Mouse (Mus musculus) lung, embryonic 15.5 days (tissue): ENCODE measurements around the gene Mtr. TPM values are rescaled to one million over a fixed set of nuclear protein-coding genes. Genes with fewer than 3 reads are reported as not detected.

Source experiments
- ATAC-seq: fragments of 200-750 bp; cut with Nextera tagmentation; 2 replicates; pipeline ENCODE4 v1.8.0; 2017; ENCODE audit warnings: moderate number of reproducible peaks, borderline replicate concordance; ENCODE audit not compliant: low FRiP score, low TSS enrichment; ENCODE audit errors: extremely low read depth
- H3K27ac ChIP-seq: fragments of 300-500 bp; sonication (generic); 2 replicates; pipeline ENCODE4 v1.5.1; 2015; ENCODE audit warnings: moderate library complexity, mild to moderate bottlenecking, inconsistent platforms
- H3K27me3 ChIP-seq: fragments of 300-500 bp; sonication (generic); 2 replicates; pipeline ENCODE4 v1.6.1; 2015; ENCODE audit warnings: inconsistent platforms
- H3K36me3 ChIP-seq: fragments of 300-500 bp; sonication (generic); 2 replicates; pipeline ENCODE4 v1.6.1; 2015; ENCODE audit warnings: inconsistent platforms
- H3K4me1 ChIP-seq: fragments of 300-500 bp; sonication (generic); 2 replicates; pipeline ENCODE4 v1.6.1; 2015; ENCODE audit warnings: inconsistent platforms
- H3K4me2 ChIP-seq: fragments of 300-500 bp; sonication (generic); 2 replicates; pipeline ENCODE4 v1.6.1; 2015; ENCODE audit warnings: inconsistent platforms, mild to moderate bottlenecking, moderate library complexity
- H3K4me3 ChIP-seq: fragments of 300-500 bp; sonication (generic); 2 replicates; pipeline ENCODE4 v1.5.1; 2015; ENCODE audit warnings: mild to moderate bottlenecking, inconsistent platforms
- H3K9ac ChIP-seq: fragments of 300-500 bp; sonication (generic); 2 replicates; pipeline ENCODE4 v1.6.1; 2015; ENCODE audit warnings: inconsistent platforms
- H3K9me3 ChIP-seq: fragments of 300-500 bp; sonication (generic); 2 replicates; pipeline ENCODE4 v1.6.1; 2016; ENCODE audit warnings: inconsistent platforms
- WGBS: fragments of 180-500 bp; shearing (Covaris S2); methylation state at CpG from one replicate; pipeline ENCODE4 v1.1.7; 2015; 5-methylcytosine and 5-hydroxymethylcytosine counted together
- polyA plus RNA-seq: library from polyadenylated mRNA; unstranded; fragments of >200 nt; fragmentation: Nextera tagmentation; extraction: Ambion mirVana; gene quantifications from 2 replicates; pipeline ENCODE4 v1.2.1, GENCODE M21; 2015

Gene Mtr
- polyA plus RNA-seq, result 15.4 and 17.1 TPM in 2 replicates

- Histone ChIP-seq H3K27me3 (no peaks in the 10 kb centered on the region), H3K27ac (peak within 1 kb of the TSS; percentile 92), H3K4me1 (peaks cover 9% of the 10 kb centered on the region), H3K4me2 (peak within 1 kb of the TSS; percentile 64), H3K36me3 (0 out of 2 replicates have a peak, but pooled peaks cover 3% of the 10 kb centered on the region), H3K4me3 (peak within 1 kb of the TSS; percentile 91), H3K9me3 (no peaks in the 10 kb centered on the region), H3K9ac (peak within 1 kb of the TSS; percentile 82)
- ATAC-seq, result peak; percentile 100
- 0% methylated on average over 69 of the region's 69 CpGs for WGBS
These were observed at the start of gene Mtr for GRCm38 (mm10) chr13:12257391-12258380. TSS of gene Mtr (minus strand) at chr13:12258113.

- H3K27me3 ChIP-seq, result no peaks in the 10 kb centered on the region
- ATAC-seq, result no peak
- H3K36me3 ChIP-seq, result no peaks in the 10 kb centered on the region
These were observed 49.4 kb upstream of the Mtr start for GRCm38 (mm10) chr13:12307286-12307685.

GRCm38 (mm10) chr13:12305540-12305939 lies 47.6 kb upstream of the Mtr start:
- Histone ChIP-seq H3K4me2 (no peak overlapping the region), H3K4me1 (no peaks in the 10 kb centered on the region), H3K9ac (no peak overlapping the region), H3K4me3 (no peak overlapping the region), H3K9me3 (no peaks in the 10 kb centered on the region), H3K36me3 (no peaks in the 10 kb centered on the region), H3K27me3 (no peaks in the 10 kb centered on the region), H3K27ac (no peak overlapping the region)
- 80% methylated on average over 8 of the region's 8 CpGs for WGBS
- no peak for ATAC-seq

More at GRCm38 (mm10) chr13:12307286-12307685, 49.4 kb upstream of the Mtr start:
- 58% methylated on average over 4 of the region's 4 CpGs for WGBS
- Histone ChIP-seq H3K27ac (no peak overlapping the region), H3K4me1 (no peaks in the 10 kb centered on the region), H3K9ac (no peak overlapping the region), H3K4me3 (no peak overlapping the region), H3K4me2 (no peak overlapping the region), H3K9me3 (no peaks in the 10 kb centered on the region)

- no peaks in the 10 kb centered on the region for H3K27me3 ChIP-seq
- H3K4me1 ChIP-seq, result no peaks in the 10 kb centered on the region
- WGBS, result 81% methylated on average over 5 of the region's 5 CpGs
- no peak for ATAC-seq
- no peaks in the 10 kb centered on the region for H3K36me3 ChIP-seq
- no peak overlapping the region for H3K9ac ChIP-seq
- H3K4me2 ChIP-seq, result no peak overlapping the region
- H3K27ac ChIP-seq, result no peak overlapping the region
- no peak overlapping the region for H3K4me3 ChIP-seq
- no peaks in the 10 kb centered on the region for H3K9me3 ChIP-seq
These were observed 47.1 kb upstream of the Mtr start for GRCm38 (mm10) chr13:12304991-12305390.

GRCm38 (mm10) chr13:12297777-12298176 lies 39.9 kb upstream of the Mtr start:
- Histone ChIP-seq H3K27ac (no peak overlapping the region), H3K4me1 (0 out of 2 replicates have a peak, but pooled peaks cover 3% of the 10 kb centered on the region), H3K4me2 (no peak overlapping the region), H3K9me3 (no peaks in the 10 kb centered on the region), H3K36me3 (no peaks in the 10 kb centered on the region), H3K27me3 (no peaks in the 10 kb centered on the region), H3K4me3 (no peak overlapping the region), H3K9ac (no peak overlapping the region)
- 70% methylated on average over 6 of the region's 6 CpGs for WGBS
- ATAC-seq, result no peak

- Histone ChIP-seq H3K4me2 (no peak overlapping the region), H3K9ac (no peak overlapping the region), H3K4me3 (no peak overlapping the region), H3K9me3 (no peaks in the 10 kb centered on the region), H3K4me1 (0 out of 2 replicates have a peak, but pooled peaks cover 3% of the 10 kb centered on the region), H3K27me3 (no peaks in the 10 kb centered on the region), H3K36me3 (no peaks in the 10 kb centered on the region), H3K27ac (no peak overlapping the region)
- ATAC-seq, result no peak
- 82% methylated on average over 3 of the region's 3 CpGs for WGBS
These were observed 38.8 kb upstream of the Mtr start for GRCm38 (mm10) chr13:12296701-12297100.

GRCm38 (mm10) chr13:12293810-12294209 lies 35.9 kb upstream of the Mtr start:
- H3K27ac ChIP-seq, result no peak overlapping the region
- peak; percentile 31; the same call in 1 of the 2 replicates for ATAC-seq
- no peak overlapping the region for H3K9ac ChIP-seq
- H3K4me3 ChIP-seq, result no peak overlapping the region
- no peaks in the 10 kb centered on the region for H3K36me3 ChIP-seq
- no peaks in the 10 kb centered on the region for H3K9me3 ChIP-seq
- H3K4me1 ChIP-seq, result 0 out of 2 replicates have a peak, but pooled peaks cover 3% of the 10 kb centered on the region
- H3K27me3 ChIP-seq, result no peaks in the 10 kb centered on the region
- H3K4me2 ChIP-seq, result no peak overlapping the region
- 61% methylated on average over 7 of the region's 7 CpGs for WGBS

- no peak overlapping the region for H3K27ac ChIP-seq
- ATAC-seq, result no peak
- 92% methylated on average over 7 of the region's 7 CpGs for WGBS
- no peak overlapping the region for H3K4me2 ChIP-seq
- H3K4me1 ChIP-seq, result 0 out of 2 replicates have a peak, but pooled peaks cover 3% of the 10 kb centered on the region
- no peaks in the 10 kb centered on the region for H3K27me3 ChIP-seq
- no peak overlapping the region for H3K4me3 ChIP-seq
- H3K9ac ChIP-seq, result no peak overlapping the region
- H3K9me3 ChIP-seq, result no peaks in the 10 kb centered on the region
- no peaks in the 10 kb centered on the region for H3K36me3 ChIP-seq
These were observed 32.8 kb upstream of the Mtr start for GRCm38 (mm10) chr13:12290700-12291099.

GRCm38 (mm10) chr13:12284528-12284927 lies 26.6 kb upstream of the Mtr start:
- whole genome bisulfite sequencing, result 35% methylated on average over 11 of the region's 11 CpGs
- H3K27ac ChIP-seq, result peak overlapping the region; percentile 31; the same call in 1 of the 2 replicates
- H3K27me3 ChIP-seq, result no peaks in the 10 kb centered on the region
- ATAC-seq, result peak; percentile 83; the same call in 1 of the 2 replicates
- no peaks in the 10 kb centered on the region for H3K4me1 ChIP-seq
- H3K36me3 ChIP-seq, result no peaks in the 10 kb centered on the region
- no peak overlapping the region for H3K4me3 ChIP-seq
- H3K9ac ChIP-seq, result no peak overlapping the region
- no peak overlapping the region for H3K4me2 ChIP-seq
- H3K9me3 ChIP-seq, result no peaks in the 10 kb centered on the region

GRCm38 (mm10) chr13:12283826-12284225 lies 25.9 kb upstream of the Mtr start:
- Histone ChIP-seq H3K36me3 (no peaks in the 10 kb centered on the region), H3K4me2 (no peak overlapping the region), H3K9me3 (no peaks in the 10 kb centered on the region), H3K9ac (no peak overlapping the region), H3K27ac (peak overlapping the region; percentile 31), H3K4me3 (no peak overlapping the region), H3K27me3 (no peaks in the 10 kb centered on the region), H3K4me1 (no peaks in the 10 kb centered on the region)
- 74% methylated on average over 3 of the region's 3 CpGs for WGBS
- ATAC-seq, result peak; percentile 12; the same call in 1 of the 2 replicates

GRCm38 (mm10) chr13:12274721-12275120 lies 16.8 kb upstream of the Mtr start:
- Histone ChIP-seq H3K4me1 (no peaks in the 10 kb centered on the region), H3K4me2 (no peak overlapping the region), H3K27me3 (no peaks in the 10 kb centered on the region), H3K27ac (no peak overlapping the region), H3K9ac (no peak overlapping the region), H3K36me3 (no peaks in the 10 kb centered on the region), H3K4me3 (no peak overlapping the region), H3K9me3 (no peaks in the 10 kb centered on the region)
- WGBS, result 78% methylated on average over 6 of the region's 6 CpGs
- ATAC-seq, result no peak

GRCm38 (mm10) chr13:12274220-12274619 lies 16.3 kb upstream of the Mtr start:
- WGBS, result 78% methylated on average over 4 of the region's 4 CpGs
- Histone ChIP-seq H3K4me3 (no peak overlapping the region), H3K27me3 (no peaks in the 10 kb centered on the region), H3K9me3 (no peaks in the 10 kb centered on the region), H3K4me2 (no peak overlapping the region), H3K9ac (no peak overlapping the region), H3K27ac (no peak overlapping the region), H3K4me1 (no peaks in the 10 kb centered on the region), H3K36me3 (no peaks in the 10 kb centered on the region)
- no peak for ATAC-seq
